Mouse (Mus musculus) midbrain, embryonic 10.5 days (tissue): ENCODE results near the gene Shank2. TPM values are rescaled to one million over a fixed set of nuclear protein-coding genes. Genes with fewer than 3 reads are reported as not detected.

Source experiments
- DNase-seq: peaks from one replicate; pipeline ENCODE4 v3.0.0-alpha.2; 2017; ENCODE audit warnings: low spot score
- H3K27ac ChIP-seq: fragments of 300-500 bp; sonication (generic); replicated peaks from 2 replicates; pipeline ENCODE4 v1.5.1; 2016; ENCODE audit warnings: mild to moderate bottlenecking
- H3K27me3 ChIP-seq: fragments of 300-500 bp; sonication (generic); 2 replicates; pipeline ENCODE4 v1.6.1; 2016; ENCODE audit warnings: low read depth, mild to moderate bottlenecking; ENCODE audit not compliant: poor library complexity, severe bottlenecking
- H3K36me3 ChIP-seq: fragments of 300-500 bp; sonication (generic); 2 replicates; pipeline ENCODE4 v1.6.1; 2016; ENCODE audit warnings: mild to moderate bottlenecking, moderate library complexity
- H3K4me1 ChIP-seq: fragments of 300-500 bp; sonication (generic); 2 replicates; pipeline ENCODE4 v1.6.1; 2016
- H3K4me3 ChIP-seq: fragments of 300-500 bp; sonication (generic); 2 replicates; pipeline ENCODE4 v1.5.1; 2016; ENCODE audit warnings: mild to moderate bottlenecking, moderate library complexity
- H3K9me3 ChIP-seq: fragments of 300-500 bp; sonication (generic); replicated peaks from 2 replicates; pipeline ENCODE4 v1.6.1; 2016; ENCODE audit warnings: mild to moderate bottlenecking
- WGBS: fragments of 180-500 bp; shearing (Covaris S2); methylation state at CpG from one replicate; pipeline ENCODE4 v1.1.7; 2016; 5-methylcytosine and 5-hydroxymethylcytosine counted together
- polyA plus RNA-seq: library from polyadenylated mRNA; unstranded; fragments of >200 nt; fragmentation: Nextera tagmentation; extraction: Ambion mirVana; gene quantifications from 2 replicates; pipeline ENCODE4 v1.2.1, GENCODE M21; 2016

Gene Shank2
- polyA plus RNA-seq, 1 experiment from 2014 or later: 0.91 TPM

- Histone ChIP-seq H3K36me3 (no peaks in the 10 kb centered on the region), H3K4me3 (no peak overlapping the region), H3K27me3 (no peaks in the 10 kb centered on the region), H3K9me3 (no peaks in the 10 kb centered on the region), H3K27ac (no peak overlapping the region), H3K4me1 (0 out of 2 replicates have a peak, but pooled peaks cover 6% of the 10 kb centered on the region)
- no peak for DNase-seq
- WGBS: 81% methylated on average over 3 of the region's 3 CpGs
Measured at GRCm38 (mm10) chr7:144246271-144246670, 244.5 kb downstream of the Shank2 start.

- no peaks in the 10 kb centered on the region for H3K36me3 ChIP-seq
- H3K27me3 ChIP-seq: no peaks in the 10 kb centered on the region
- no peak overlapping the region for H3K27ac ChIP-seq
- no peak for DNase-seq
- 44% methylated on average over 2 of the region's 2 CpGs for WGBS
- no peak overlapping the region for H3K4me3 ChIP-seq
- 0 out of 2 replicates have a peak, but pooled peaks cover 3% of the 10 kb centered on the region for H3K4me1 ChIP-seq
- no peaks in the 10 kb centered on the region for H3K9me3 ChIP-seq
Measured at GRCm38 (mm10) chr7:144248686-144249422, 247.1 kb downstream of the Shank2 start.

GRCm38 (mm10) chr7:144250791-144251190, 249.1 kb downstream of the Shank2 start:
- no peak for DNase-seq
- Histone ChIP-seq H3K36me3 (no peaks in the 10 kb centered on the region), H3K4me1 (peaks cover 18% of the 10 kb centered on the region), H3K27me3 (no peaks in the 10 kb centered on the region), H3K27ac (no peak overlapping the region), H3K4me3 (no peak overlapping the region), H3K9me3 (no peaks in the 10 kb centered on the region)
- WGBS: 78% methylated on average over 4 of the region's 4 CpGs

GRCm38 (mm10) chr7:144251250-144251649, 249.5 kb downstream of the Shank2 start:
- Histone ChIP-seq H3K4me3 (no peak overlapping the region), H3K27ac (no peak overlapping the region), H3K4me1 (peaks cover 19% of the 10 kb centered on the region), H3K27me3 (no peaks in the 10 kb centered on the region), H3K36me3 (no peaks in the 10 kb centered on the region), H3K9me3 (no peaks in the 10 kb centered on the region)
- DNase-seq: no peak
- WGBS: 61% methylated on average over 6 of the region's 6 CpGs

GRCm38 (mm10) chr7:144254674-144255246, 253.0 kb downstream of the Shank2 start:
- Histone ChIP-seq H3K36me3 (no peaks in the 10 kb centered on the region), H3K9me3 (no peaks in the 10 kb centered on the region), H3K4me1 (peaks cover 15% of the 10 kb centered on the region), H3K4me3 (no peak overlapping the region), H3K27ac (no peak overlapping the region), H3K27me3 (no peaks in the 10 kb centered on the region)
- 39% methylated on average over 8 of the region's 8 CpGs for WGBS
- DNase-seq: no peak

GRCm38 (mm10) chr7:144257821-144258220, 256.1 kb downstream of the Shank2 start:
- no peak for DNase-seq
- Histone ChIP-seq H3K4me3 (no peak overlapping the region), H3K27ac (no peak overlapping the region), H3K27me3 (no peaks in the 10 kb centered on the region), H3K4me1 (peaks cover 15% of the 10 kb centered on the region), H3K36me3 (no peaks in the 10 kb centered on the region), H3K9me3 (no peaks in the 10 kb centered on the region)
- 80% methylated on average over 7 of the region's 7 CpGs for WGBS

- no peaks in the 10 kb centered on the region for H3K36me3 ChIP-seq
- no peak for DNase-seq
- H3K9me3 ChIP-seq: no peaks in the 10 kb centered on the region
- H3K27ac ChIP-seq: no peak overlapping the region
- H3K4me3 ChIP-seq: no peak overlapping the region
- H3K27me3 ChIP-seq: no peaks in the 10 kb centered on the region
- peaks cover 15% of the 10 kb centered on the region for H3K4me1 ChIP-seq
- WGBS: 79% methylated on average over 4 of the region's 4 CpGs
Measured at GRCm38 (mm10) chr7:144258332-144258731, 256.6 kb downstream of the Shank2 start.

GRCm38 (mm10) chr7:144262666-144263065, 260.9 kb downstream of the Shank2 start:
- H3K36me3 ChIP-seq: no peaks in the 10 kb centered on the region
- H3K27me3 ChIP-seq: no peaks in the 10 kb centered on the region
- no peak for DNase-seq
- no peaks in the 10 kb centered on the region for H3K9me3 ChIP-seq
- H3K27ac ChIP-seq: no peak overlapping the region
- 75% methylated on average over 6 of the region's 6 CpGs for WGBS
- no peaks in the 10 kb centered on the region for H3K4me1 ChIP-seq
- H3K4me3 ChIP-seq: no peak overlapping the region

GRCm38 (mm10) chr7:144266745-144267144, 265.0 kb downstream of the Shank2 start:
- no peaks in the 10 kb centered on the region for H3K9me3 ChIP-seq
- DNase-seq: no peak
- no peak overlapping the region for H3K27ac ChIP-seq
- H3K4me1 ChIP-seq: no peaks in the 10 kb centered on the region
- H3K27me3 ChIP-seq: no peaks in the 10 kb centered on the region
- WGBS: 79% methylated on average over 7 of the region's 7 CpGs
- H3K4me3 ChIP-seq: no peak overlapping the region
- H3K36me3 ChIP-seq: no peaks in the 10 kb centered on the region

GRCm38 (mm10) chr7:144268329-144268728, 266.6 kb downstream of the Shank2 start:
- 89% methylated on average over 7 of the region's 7 CpGs for WGBS
- no peaks in the 10 kb centered on the region for H3K36me3 ChIP-seq
- no peak overlapping the region for H3K27ac ChIP-seq
- no peak overlapping the region for H3K4me3 ChIP-seq
- H3K4me1 ChIP-seq: no peaks in the 10 kb centered on the region
- no peaks in the 10 kb centered on the region for H3K27me3 ChIP-seq
- no peaks in the 10 kb centered on the region for H3K9me3 ChIP-seq
- DNase-seq: no peak

- Histone ChIP-seq H3K27me3 (no peaks in the 10 kb centered on the region), H3K4me3 (no peak overlapping the region), H3K36me3 (no peaks in the 10 kb centered on the region), H3K27ac (no peak overlapping the region), H3K9me3 (no peaks in the 10 kb centered on the region), H3K4me1 (no peaks in the 10 kb centered on the region)
- DNase-seq: no peak
- 78% methylated on average over 4 of the region's 4 CpGs for WGBS
Measured at GRCm38 (mm10) chr7:144268778-144269177, 267.1 kb downstream of the Shank2 start.

GRCm38 (mm10) chr7:144271074-144271473, 269.3 kb downstream of the Shank2 start:
- Histone ChIP-seq H3K9me3 (no peaks in the 10 kb centered on the region), H3K36me3 (no peaks in the 10 kb centered on the region), H3K4me1 (no peaks in the 10 kb centered on the region), H3K4me3 (no peak overlapping the region), H3K27me3 (no peaks in the 10 kb centered on the region), H3K27ac (no peak overlapping the region)
- DNase-seq: no peak
- 92% methylated on average over 2 of the region's 2 CpGs for WGBS

- Histone ChIP-seq H3K27ac (no peak overlapping the region), H3K4me1 (peaks cover 10% of the 10 kb centered on the region), H3K4me3 (no peak overlapping the region), H3K36me3 (no peaks in the 10 kb centered on the region), H3K27me3 (no peaks in the 10 kb centered on the region), H3K9me3 (no peaks in the 10 kb centered on the region)
- DNase-seq: no peak
- 90% methylated on average over 4 of the region's 4 CpGs for WGBS
Measured at GRCm38 (mm10) chr7:144278703-144279102, 277.0 kb downstream of the Shank2 start.
